Mouse (Mus musculus) cerebellum, adult 9-11 months (tissue): ENCODE data around the gene Pdhx.

Experiments used
- DNase-seq: peaks from one replicate; pipeline ENCODE4 v3.0.0; 2022

Pdhx gene

GRCm38 (mm10) chr2:103073219-103073982 is at the start of gene Pdhx, which contains the start of gene Apip:
Pdhx (minus strand) TSS chr2:103073513.
Apip (plus strand) TSS chr2:103073675.
- DNase-seq: peak; percentile 100

- no peak for DNase-seq
These were observed 46.0 kb upstream of the Pdhx start for GRCm38 (mm10) chr2:103119197-103119854.

DNA sequence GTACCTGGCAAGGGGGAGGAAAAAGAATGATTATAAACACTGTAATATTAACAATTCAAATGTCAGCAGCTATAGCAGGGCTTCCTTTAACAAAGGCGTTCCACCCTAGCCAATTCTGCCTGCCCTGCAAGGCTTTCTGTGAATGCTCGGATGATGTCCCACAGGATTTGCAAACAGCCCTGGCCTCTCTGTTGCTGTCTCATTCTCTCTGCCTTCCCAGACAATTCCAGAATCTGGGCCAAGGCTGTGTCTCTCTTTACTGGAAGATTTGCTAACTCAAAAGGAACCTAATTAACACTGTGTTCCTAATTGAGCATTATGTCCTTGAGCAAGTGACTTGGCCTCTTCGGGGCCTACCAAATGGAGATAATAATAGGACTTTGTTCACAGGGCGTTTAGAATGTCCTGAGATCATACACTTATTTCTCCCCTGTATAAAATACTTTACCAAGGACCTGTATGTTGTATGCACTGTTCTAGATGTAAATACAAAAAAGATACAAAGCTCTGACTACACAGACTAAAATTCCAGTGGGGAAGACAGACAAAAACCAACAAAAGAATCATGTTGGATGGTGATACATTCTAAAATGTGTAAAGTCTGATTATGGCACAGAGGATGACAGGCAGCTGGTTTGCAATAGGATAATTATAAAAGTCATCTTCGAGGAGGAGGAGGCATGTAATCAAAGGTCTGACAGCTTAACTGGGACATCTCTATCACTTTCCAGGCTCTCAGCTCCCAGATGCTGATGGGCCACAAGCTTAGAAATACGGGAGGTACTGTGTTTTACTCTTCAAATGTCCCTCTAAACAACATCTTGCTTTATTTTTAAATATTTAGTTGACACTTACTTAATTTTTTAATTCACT is 45.2 kb upstream of the Pdhx start:
- no peak for DNase-seq

DNA sequence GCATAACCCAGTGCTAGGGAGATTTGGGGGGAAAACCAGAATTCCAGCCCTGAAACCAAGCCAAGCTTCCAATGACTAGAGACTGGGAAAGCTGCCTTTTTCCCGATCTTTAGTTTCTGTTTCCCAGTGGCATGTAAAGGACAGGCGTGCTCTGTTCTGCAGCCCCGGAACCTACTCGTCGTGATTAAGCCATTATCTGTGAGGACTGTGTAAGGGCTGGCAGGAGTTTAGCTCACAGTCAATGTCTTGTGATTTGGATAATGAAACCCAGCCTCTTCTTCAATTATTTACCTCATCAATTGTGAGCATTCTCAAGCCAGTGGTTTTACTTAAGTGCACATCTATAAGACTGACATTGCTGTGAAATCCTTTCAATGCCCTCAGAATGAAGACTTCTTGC is 43.9 kb upstream of the Pdhx start:
- no peak for DNase-seq

DNA sequence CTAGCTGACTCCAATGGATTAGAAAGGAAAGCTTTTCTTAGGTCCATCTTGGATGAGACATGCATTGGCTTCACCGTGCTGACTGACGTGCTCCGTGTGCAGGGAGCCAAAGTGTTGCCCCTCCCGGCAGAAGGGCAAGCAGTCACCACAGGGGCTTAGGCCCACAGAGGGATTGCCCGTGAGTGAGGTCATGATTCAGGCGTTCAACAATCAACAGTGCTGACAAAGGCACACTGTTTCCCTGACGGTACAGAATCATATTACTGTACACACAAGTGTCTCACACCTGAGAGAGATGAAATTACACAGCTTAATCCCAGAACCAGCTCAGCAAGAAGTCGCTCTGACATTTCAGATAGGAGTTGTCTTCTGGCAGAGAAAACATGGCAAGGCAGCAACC is 38.4 kb upstream of the Pdhx start:
- DNase-seq: no peak

DNA sequence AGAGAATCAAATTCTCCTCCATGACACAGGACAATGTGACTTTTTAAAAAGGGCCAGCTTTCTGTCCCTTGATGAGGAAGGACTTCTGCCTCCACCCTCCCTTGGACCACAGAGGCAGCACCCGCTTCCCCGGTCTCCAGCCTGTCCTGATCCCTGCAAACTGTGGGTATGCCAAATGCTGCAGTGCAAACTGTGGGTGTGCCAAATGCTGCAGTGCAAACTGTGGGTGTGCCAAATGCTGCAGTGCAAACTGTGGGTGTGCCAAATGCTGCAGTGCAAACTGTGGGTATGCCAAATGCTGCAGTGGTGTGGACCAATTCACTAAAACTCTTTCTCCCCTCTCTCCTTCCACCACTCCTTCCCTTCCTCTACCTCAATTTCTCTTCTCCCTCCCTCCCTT is 32.9 kb upstream of the Pdhx start:
- DNase-seq: no peak

DNA sequence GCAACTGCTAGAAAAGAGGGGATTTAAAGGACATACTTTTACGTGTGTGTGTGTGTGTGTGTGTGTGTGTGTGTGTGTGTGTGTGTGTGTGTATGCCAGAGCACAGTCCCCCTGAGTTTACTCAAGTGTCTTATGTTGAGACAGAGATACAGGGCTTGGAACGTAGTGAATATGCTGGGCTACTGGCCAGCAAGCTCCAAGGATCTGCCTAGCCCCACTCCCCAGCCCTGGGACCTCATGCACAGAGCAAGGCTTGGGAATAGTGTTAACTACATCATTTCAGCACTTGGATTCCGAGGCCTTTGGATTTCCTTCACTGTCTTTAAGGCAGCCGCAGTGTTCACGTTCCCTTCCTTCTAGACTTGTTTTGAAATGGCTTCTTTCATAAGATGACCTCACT is 29.3 kb upstream of the Pdhx start:
- no peak for DNase-seq

GRCm38 (mm10) chr2:103089521-103089920 is 16.2 kb upstream of the Pdhx start:
- no peak for DNase-seq

DNA sequence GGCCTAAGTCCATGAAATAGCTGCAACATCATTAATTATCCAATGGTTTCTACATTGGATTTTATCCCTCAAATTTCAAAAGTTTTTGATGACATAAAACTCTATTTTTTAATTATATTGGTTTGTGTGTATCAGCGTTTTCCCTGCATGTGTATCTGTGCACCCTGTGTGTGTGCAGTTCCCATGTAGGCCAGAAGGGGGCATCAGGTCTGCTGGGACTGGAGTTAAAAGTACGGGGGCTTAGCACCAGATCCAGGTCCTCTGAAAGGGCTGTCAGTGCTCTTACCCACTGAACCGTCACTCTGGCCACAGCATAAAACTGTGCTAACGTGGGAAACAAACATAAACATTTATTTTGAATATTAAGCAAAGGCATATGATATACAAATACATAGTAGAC is 14.8 kb upstream of the Pdhx start:
- no peak for DNase-seq

DNA sequence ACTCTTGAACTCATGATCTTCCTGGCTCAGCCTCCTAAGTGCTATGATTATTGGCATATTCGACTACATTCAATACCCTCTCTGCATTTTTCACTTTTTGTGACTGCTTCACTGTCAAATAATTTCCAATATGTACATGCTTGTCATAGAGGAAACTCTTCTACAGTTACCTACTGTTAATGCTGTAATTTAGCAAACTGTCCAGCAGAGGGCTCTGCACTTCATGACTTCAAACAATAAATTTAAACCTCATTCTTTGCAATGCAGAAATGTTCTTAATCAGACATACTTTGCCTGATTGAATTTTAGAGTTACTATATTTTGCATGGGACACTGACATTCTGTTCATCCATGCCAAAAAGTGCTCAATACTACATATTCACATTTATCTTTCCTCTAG is 13.1 kb upstream of the Pdhx start:
- DNase-seq: no peak

DNA sequence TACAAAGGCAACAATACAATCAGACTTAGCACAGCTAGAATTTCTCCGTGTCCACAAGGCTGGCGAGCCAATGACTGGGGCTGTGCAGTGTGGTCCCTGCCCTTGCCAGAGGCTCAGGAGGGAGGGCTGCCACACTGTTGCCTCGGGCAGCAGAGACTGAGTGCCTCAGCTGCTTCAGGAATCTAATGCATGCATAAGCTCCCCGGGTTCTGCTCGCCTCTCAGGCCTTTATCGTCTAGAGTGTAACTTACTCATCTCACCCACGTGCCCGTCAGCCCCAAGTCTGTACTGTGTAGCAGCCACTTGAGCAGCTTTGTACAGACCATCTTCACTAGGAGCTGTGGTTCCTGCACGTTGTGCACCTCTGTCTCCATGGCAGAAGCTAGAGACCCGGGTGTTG is 12.3 kb upstream of the Pdhx start:
- DNase-seq: no peak

DNA sequence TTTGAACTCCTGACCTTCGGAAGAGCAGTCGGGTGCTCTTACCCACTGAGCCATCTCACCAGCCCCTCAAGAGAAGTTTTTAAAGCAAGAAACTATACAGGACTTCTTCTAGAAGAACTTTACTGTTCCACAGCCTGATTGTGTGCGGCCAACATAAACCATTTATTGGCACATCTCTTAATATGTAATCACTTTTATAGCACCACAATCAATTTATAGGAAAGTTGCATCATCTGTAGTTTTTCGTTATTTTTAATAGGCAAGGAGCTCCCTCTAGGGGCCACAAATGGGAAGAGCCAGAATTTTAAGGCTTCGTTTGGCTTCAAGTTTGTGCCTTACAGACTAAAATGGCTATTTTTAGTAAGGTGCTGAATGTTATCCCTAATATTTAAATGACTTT is 11.1 kb upstream of the Pdhx start:
- DNase-seq: no peak

DNA sequence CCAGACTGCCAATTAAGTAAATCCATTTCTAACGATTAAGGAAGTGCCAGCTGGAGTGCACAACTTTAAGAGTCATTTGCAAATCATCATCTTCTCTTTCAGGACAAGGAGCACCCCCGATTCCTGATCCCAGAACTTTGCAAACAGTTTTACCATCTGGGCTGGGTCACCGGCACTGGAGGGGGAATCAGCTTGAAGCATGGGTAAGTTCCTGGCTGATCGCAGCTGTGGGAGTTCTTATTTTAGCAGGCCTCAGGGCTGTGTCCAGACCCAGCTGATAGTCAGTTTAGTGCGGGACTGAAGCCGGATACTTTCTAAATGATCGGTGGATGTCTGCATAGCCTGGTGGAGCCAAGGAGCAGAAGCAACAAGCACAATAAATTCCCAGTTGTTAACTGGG is 9.5 kb upstream of the Pdhx start:
- DNase-seq: no peak

- DNase-seq: no peak
These were observed 8.4 kb upstream of the Pdhx start for GRCm38 (mm10) chr2:103081706-103082105.

DNA sequence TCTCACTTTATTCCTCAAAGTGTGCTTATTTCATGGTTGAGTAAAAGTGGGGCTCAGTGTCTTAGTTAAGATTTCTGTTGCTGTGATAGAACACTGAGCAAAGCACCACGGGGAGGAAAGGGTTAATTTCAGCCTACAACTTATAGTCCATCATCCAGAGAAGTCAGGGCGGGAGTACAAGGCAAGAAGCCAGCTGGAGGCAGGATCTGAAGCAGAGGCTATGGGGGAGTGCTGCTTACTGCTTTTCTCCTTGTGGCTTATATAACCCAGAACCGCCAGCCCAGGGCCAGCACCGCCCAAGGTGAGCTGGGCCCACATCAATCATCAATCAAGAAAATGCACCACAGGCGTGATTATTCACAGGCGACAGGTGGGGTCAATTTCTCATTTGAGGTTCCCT is 7.8 kb upstream of the Pdhx start:
- no peak for DNase-seq

DNA sequence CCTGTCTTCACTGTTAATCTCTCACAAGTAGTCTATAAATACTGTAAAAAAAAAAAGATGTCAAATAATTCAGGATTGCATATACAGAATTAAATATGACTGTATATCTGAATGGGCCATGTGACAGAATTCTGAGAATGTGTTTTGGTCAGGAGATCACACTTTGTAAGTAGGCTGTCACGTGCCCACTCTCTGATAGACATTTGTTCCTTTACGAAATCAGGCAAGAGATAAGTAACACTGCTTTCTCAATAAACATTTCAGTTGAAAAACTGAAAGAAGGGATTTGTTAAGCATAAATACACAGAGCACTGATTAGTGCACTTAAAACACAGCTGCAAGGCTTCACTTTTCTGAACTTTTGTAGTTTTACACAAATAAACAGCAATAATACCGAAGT is 2.7 kb downstream of the Pdhx start:
- no peak for DNase-seq

DNA sequence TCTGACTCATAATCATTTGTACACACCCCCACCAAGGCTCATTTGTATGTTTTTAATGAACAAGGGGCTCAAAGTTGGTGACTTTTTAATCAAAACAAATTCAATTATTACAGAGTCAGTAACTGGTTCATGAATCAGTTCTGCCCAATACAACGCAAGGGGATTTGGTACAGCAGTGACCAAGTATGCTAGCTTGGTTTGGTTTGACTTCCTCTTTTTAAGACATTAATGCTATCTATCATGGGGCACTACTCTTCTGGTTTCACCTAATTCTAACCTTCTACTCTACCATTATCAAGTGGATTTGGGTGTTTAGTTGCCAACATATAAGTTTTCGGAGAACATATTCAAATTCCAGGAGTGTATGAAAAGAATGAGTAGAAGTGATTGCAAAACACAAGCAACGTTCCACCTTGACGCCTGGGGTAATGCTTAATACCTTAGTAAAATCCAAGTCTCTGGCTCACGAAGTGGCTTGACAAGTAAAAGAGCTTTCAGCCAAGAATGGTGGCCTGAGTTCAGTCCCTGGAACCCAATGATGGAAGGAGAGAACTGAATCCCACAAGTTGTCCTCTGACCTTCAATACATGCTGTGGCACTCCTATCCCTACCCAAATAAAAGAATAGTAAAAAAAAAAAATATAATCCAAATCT is 3.4 kb downstream of the Pdhx start:
- no peak for DNase-seq

DNA sequence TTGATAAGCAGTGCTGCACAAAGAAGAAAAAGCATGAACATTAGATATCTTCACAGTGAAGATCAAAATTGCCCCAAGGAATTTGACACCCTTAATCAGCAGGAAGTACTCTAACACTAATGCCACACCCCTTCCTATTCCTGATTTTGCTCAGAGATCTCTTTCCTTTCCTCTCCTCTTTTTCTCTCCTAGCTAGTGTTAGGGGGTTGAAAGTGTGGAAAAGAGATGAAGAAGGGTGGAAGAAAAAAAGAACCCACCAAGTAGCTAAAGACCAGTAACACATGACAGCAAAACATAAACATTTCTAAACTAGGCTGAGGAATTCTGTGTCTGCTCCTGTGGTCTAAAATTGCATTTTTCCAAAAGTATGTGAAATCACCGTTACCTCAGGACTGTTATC is 4.7 kb downstream of the Pdhx start:
- no peak for DNase-seq

- DNase-seq: no peak
These were observed 5.6 kb downstream of the Pdhx start for GRCm38 (mm10) chr2:103067552-103068207.

DNA sequence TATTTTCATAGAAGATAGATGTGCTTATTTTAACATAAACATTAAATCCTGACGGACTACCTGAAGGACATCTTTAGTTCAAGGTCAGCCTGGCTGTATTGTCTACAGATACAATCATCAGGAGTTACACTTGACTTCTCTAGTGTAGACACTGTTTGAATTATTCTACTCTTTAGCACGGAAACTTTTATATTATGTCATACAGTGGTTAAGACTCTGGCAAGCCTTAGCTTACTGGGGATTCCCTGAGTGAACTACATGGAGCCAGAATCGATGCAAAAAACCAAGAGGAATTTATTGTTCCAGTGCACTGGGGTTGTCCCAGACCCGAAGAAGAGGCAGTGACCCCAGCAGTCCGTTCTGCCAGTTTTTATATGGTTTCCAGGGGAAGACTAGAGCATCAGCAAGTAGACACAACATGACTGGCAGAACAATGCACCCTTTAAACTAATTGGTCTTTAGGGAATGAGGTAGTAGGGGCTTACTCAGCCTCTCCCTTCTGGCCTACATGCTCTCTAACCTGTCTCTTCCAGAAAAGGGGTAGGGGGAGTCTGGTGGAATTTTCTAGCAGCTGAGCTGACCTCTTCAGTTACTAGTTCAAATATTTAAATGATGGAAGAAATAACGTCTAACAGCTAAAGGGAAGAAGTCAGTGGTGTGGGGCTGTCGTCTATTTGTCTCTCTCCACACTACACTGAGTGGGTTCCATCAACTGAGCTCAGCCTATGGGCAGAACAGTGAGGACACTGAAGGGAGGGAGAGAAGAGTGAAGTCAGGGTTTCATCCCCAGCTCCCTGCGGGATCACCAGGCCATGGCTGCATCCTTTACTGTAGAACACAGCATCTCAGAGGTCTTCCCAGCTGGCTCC is 6.4 kb downstream of the Pdhx start:
- no peak for DNase-seq

DNA sequence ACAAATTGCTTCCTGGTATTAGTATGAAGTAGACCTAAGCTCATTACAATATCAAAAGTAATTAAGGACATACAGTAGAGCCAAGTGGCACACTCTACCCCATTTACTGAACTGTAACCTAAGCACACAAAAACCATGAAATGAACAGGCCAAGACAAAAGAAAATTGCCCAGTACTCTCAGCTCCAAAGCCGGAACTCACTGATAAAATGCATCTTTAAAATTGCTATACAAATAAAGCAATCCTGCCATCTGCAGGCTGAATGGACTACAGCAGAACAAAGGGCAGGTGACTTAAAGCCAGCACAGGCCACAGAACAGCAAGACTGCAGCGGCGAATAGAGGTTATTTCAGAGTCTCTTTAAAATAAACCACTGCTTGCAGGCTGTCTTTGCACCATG is 10.4 kb downstream of the Pdhx start:
- peak; percentile 28 for DNase-seq

- DNase-seq: no peak
These were observed 15.0 kb downstream of the Pdhx start for GRCm38 (mm10) chr2:103058266-103058665.
